Mouse (Mus musculus): Measurements from ENCODE around the gene Olfr1250. TPM values are rescaled to one million over a fixed set of nuclear protein-coding genes. Genes with fewer than 3 reads are reported as not detected.

Olfr1250 gene
- not detected in 2 replicates for polyA plus RNA-seq (2021; fragmentation: Nextera tagmentation)
- long read RNA-seq, experiment 1: 0 reads
- long read RNA-seq, experiment 2: 0 reads

DNA sequence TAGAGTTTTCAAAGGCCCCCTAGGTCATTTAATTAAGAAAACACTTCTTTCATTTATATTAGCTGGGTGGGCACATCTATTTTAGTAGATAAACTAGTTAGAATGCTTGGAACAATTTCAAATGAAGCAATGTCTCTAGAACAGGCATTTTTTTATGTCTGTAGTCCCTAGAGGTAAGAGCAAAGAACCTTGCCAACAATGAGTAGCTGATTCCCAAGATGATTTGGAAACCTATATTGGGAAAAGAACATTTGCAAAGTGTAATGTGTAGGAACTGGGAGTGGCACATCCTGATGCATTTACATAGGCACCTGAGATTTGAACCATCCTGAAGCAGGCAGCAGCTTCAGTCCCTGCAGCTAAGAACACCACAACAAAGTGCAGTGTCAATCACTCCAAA is at the start of gene Olfr1250:
Olfr1250 (minus strand) TSS at position 101 of the 400 bp plus-strand sequence.

DNA sequence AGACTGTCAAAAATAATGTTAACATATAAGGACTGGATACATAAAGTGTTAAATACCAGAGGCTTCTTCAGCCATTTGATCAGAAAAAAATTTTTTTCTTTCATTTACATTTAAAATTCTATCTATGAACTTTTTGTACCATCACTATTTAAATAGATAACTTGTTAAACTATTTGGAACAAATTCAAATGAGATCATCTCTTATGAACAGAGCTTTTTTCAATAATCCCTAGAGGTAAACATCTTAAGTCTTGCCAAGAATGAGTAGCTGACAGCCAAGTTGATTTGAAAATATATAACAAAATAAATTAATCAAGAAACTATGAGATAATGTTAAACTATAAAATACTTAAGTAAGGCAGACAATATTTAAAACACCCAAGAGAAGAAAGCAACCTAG is 10.6 kb upstream of the Olfr1250 start, which contains the start of gene Olfr1251:
Olfr1251 (minus strand) TSS at position 101 of the 400 bp plus-strand sequence.

GRCm38 (mm10) chr2:89634883-89635282 is 26.4 kb downstream of the Olfr1250 start, which contains the start of gene Olfr1249:
Gene Olfr1249, minus strand, starts transcription at chr2:89634983.

DNA sequence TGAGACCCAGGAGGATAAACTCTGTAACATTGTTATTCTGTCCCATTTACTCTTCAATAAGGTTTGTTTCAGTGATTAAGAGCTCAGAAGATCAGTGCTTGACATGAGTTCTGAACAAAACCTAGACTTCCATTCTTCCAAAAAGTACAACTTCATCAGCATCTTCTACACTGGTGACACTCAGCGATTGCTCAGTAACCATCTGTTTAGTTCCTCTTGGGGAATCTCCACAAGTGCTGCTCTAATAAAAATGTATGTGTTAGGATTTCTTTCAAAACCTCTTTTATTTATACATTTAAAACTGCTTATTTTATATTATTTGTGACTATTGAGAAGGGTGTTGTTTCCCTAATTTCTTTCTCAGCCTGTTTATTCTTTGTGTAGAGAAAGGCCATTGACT is 43.1 kb downstream of the Olfr1250 start, which contains the start of gene Olfr1248:
Olfr1248 (minus strand) TSS at position 101 of the 400 bp plus-strand sequence.

GRCm38 (mm10) chr2:89614030-89614429 is 47.2 kb downstream of the Olfr1250 start, which contains the start of gene Olfr1247:
Gene Olfr1247, minus strand, starts transcription at chr2:89614130.

Other genes with a start within 250 kb of the Olfr1250 start
- not detected in 2 replicates for gene Olfr1239, start 241.1 kb downstream of the Olfr1250 start, polyA plus RNA-seq (2021; fragmentation: Nextera tagmentation)
- not detected in 2 replicates for gene Olfr1240, start 218.5 kb downstream of the Olfr1250 start, polyA plus RNA-seq (2021; fragmentation: Nextera tagmentation)
- not detected in 2 replicates for gene Olfr1241, start 174.3 kb downstream of the Olfr1250 start, polyA plus RNA-seq (2021; fragmentation: Nextera tagmentation)
- gene Olfr1242, start 163.1 kb downstream of the Olfr1250 start, polyA plus RNA-seq (2021; fragmentation: Nextera tagmentation): not detected in 2 replicates
- gene Olfr1243, start 130.0 kb downstream of the Olfr1250 start, polyA plus RNA-seq (2021; fragmentation: Nextera tagmentation): not detected in 2 replicates
- gene Olfr1245, start 83.0 kb downstream of the Olfr1250 start, polyA plus RNA-seq (2021; fragmentation: Nextera tagmentation): not detected in 2 replicates
- gene Olfr1246, start 68.3 kb downstream of the Olfr1250 start, polyA plus RNA-seq (2021; fragmentation: Nextera tagmentation): not detected in 2 replicates
- gene Olfr1247, start 47.3 kb downstream of the Olfr1250 start, polyA plus RNA-seq (2021; fragmentation: Nextera tagmentation): not detected in 2 replicates
- gene Olfr1248, start 43.2 kb downstream of the Olfr1250 start, polyA plus RNA-seq (2021; fragmentation: Nextera tagmentation): not detected in 2 replicates
- not detected in 2 replicates for gene Olfr1249, start 26.5 kb downstream of the Olfr1250 start, polyA plus RNA-seq (2021; fragmentation: Nextera tagmentation)
- not detected in 2 replicates for gene Olfr1251, start 10.5 kb upstream of the Olfr1250 start, polyA plus RNA-seq (2021; fragmentation: Nextera tagmentation)
- gene Olfr1252, start 63.5 kb upstream of the Olfr1250 start, polyA plus RNA-seq (2021; fragmentation: Nextera tagmentation): not detected in 2 replicates
- gene Olfr1253, start 95.6 kb upstream of the Olfr1250 start, polyA plus RNA-seq (2021; fragmentation: Nextera tagmentation): not detected in 2 replicates
- not detected in 2 replicates for gene Olfr1254, start 132.2 kb upstream of the Olfr1250 start, polyA plus RNA-seq (2021; fragmentation: Nextera tagmentation)
- gene Olfr1255, start 150.6 kb upstream of the Olfr1250 start, polyA plus RNA-seq (2021; fragmentation: Nextera tagmentation): not detected in 2 replicates
- not detected in 2 replicates for gene Olfr1256, start 180.1 kb upstream of the Olfr1250 start, polyA plus RNA-seq (2021; fragmentation: Nextera tagmentation)
- gene Olfr48, start 186.7 kb upstream of the Olfr1250 start, polyA plus RNA-seq (2021; fragmentation: Nextera tagmentation): not detected in 2 replicates
- gene Olfr1257, start 217.0 kb upstream of the Olfr1250 start, polyA plus RNA-seq (2021; fragmentation: Nextera tagmentation): not detected in 2 replicates